Mouse (Mus musculus): Measurements from ENCODE around the gene Gm10662.
A peak's percentile ranks its signal among the peaks of the same experiment; 100 is the strongest.
"Not testable (repeated sequence)": the region's sequence is repeated elsewhere in the genome, so short reads cannot be mapped to it uniquely, and the experiment has no call there.

Gm10662 gene

DNA sequence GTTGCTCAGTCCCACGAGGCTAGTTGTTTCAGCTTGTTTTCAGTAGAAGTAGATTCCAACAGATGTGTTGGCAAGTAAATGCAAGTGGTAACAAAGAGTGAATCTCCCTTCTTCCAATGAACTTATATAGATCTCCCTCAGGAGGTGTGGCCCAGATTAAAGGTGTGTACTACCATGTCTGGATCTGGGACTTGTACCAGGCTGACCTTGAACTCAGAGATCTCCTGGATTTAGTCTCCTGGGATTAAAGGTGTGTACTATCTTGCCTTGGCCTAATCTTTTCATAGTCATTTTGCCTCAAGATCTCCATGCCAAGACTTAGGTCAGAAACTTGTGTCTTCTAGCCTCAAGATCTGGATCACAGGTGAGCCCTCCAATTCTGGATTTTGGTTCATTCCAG is at the start of gene Gm10662:
Gene Gm10662 (minus strand): TSS at position 101 of the 400 bp plus-strand sequence.
- not testable (repeated sequence) for DNase-seq

DNA sequence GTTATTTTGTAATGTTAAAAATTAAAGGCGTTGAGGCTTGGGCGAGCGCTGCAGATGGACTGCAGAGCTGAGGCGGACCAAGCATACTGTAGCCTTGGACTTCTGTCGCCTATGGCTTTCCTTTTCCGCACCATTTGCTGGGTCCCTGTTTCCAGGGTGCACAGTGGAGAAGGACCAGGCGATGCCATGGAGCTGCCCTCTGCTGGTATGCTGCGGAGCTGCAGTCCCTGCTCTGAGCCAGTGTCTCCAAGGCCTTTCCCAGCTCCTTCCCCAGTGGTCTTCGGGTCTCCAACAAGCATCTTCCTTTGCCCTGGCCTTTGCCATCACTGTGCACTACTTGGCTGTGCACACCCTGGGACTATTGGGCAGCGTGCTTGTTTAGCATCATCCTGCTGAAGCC is 19.2 kb upstream of the Gm10662 start:
- DNase-seq, result peak; percentile 25
